Mouse (Mus musculus) heart, embryonic 13.5 days (tissue): Measurements from ENCODE around the gene Gpatch2. TPM values are rescaled to one million over a fixed set of nuclear protein-coding genes. Genes with fewer than 3 reads are reported as not detected.

ENCODE experiments used
- ATAC-seq: fragments of 200-750 bp; cut with Nextera tagmentation; 2 replicates; pipeline ENCODE4 v1.8.0; 2017; ENCODE audit warnings: moderate TSS enrichment; ENCODE audit not compliant: insufficient number of reproducible peaks, low FRiP score, low TSS enrichment; ENCODE audit errors: extremely low read depth
- H3K27ac ChIP-seq: fragments of 300-500 bp; sonication (generic); replicated peaks from 2 replicates; pipeline ENCODE4 v1.5.1; 2015; ENCODE audit warnings: moderate library complexity, mild to moderate bottlenecking, inconsistent platforms
- H3K27me3 ChIP-seq: fragments of 300-500 bp; sonication (generic); replicated peaks from 2 replicates; pipeline ENCODE4 v1.6.1; 2015; ENCODE audit warnings: mild to moderate bottlenecking, inconsistent platforms
- H3K36me3 ChIP-seq: fragments of 300-500 bp; sonication (generic); 2 replicates; pipeline ENCODE4 v1.6.1; 2015; ENCODE audit warnings: mild to moderate bottlenecking, inconsistent platforms
- H3K4me1 ChIP-seq: fragments of 300-500 bp; sonication (generic); 2 replicates; pipeline ENCODE4 v1.6.1; 2015; ENCODE audit warnings: inconsistent platforms
- H3K4me2 ChIP-seq: fragments of 300-500 bp; sonication (generic); 2 replicates; pipeline ENCODE4 v1.6.1; 2015; ENCODE audit warnings: inconsistent platforms, mild to moderate bottlenecking, moderate library complexity
- H3K4me3 ChIP-seq: fragments of 300-500 bp; sonication (generic); 2 replicates; pipeline ENCODE4 v1.5.1; 2015; ENCODE audit warnings: moderate library complexity, mild to moderate bottlenecking, inconsistent platforms
- H3K9ac ChIP-seq: fragments of 300-500 bp; sonication (generic); 2 replicates; pipeline ENCODE4 v1.6.1; 2015; ENCODE audit warnings: inconsistent platforms, mild to moderate bottlenecking, moderate library complexity
- H3K9me3 ChIP-seq: fragments of 300-500 bp; sonication (generic); 2 replicates; pipeline ENCODE4 v1.6.1; 2016; ENCODE audit warnings: inconsistent platforms
- WGBS: fragments of 180-500 bp; shearing (Covaris S2); methylation state at CpG from one replicate; pipeline ENCODE4 v1.1.7; 2015; ENCODE audit warnings: mixed read lengths; 5-methylcytosine and 5-hydroxymethylcytosine counted together
- polyA plus RNA-seq: library from polyadenylated mRNA; unstranded; fragments of >200 nt; fragmentation: Nextera tagmentation; extraction: Ambion mirVana; gene quantifications from 2 replicates; pipeline ENCODE4 v1.2.1, GENCODE M21; 2015

Gene Gpatch2
- polyA plus RNA-seq, 1 experiment from 2014 or later, result 10.3 TPM

GRCm38 (mm10) chr1:187313323-187313722 is 98.0 kb downstream of the Gpatch2 start:
- Histone ChIP-seq H3K27me3 (no peaks in the 10 kb centered on the region), H3K36me3 (no peaks in the 10 kb centered on the region), H3K27ac (no peak overlapping the region), H3K9me3 (no peaks in the 10 kb centered on the region), H3K4me3 (no peak overlapping the region), H3K4me2 (no peak overlapping the region), H3K4me1 (peaks cover 24% of the 10 kb centered on the region), H3K9ac (no peak overlapping the region)
- ATAC-seq, result no peak
- 81% methylated on average over 1 of the region's 1 CpGs for WGBS

GRCm38 (mm10) chr1:187313763-187314162 is 98.5 kb downstream of the Gpatch2 start:
- H3K4me3 ChIP-seq, result no peak overlapping the region
- no peak overlapping the region for H3K4me2 ChIP-seq
- 79% methylated on average over 5 of the region's 5 CpGs for WGBS
- H3K27me3 ChIP-seq, result no peaks in the 10 kb centered on the region
- H3K27ac ChIP-seq, result no peak overlapping the region
- peaks cover 24% of the 10 kb centered on the region for H3K4me1 ChIP-seq
- H3K9me3 ChIP-seq, result no peaks in the 10 kb centered on the region
- no peak overlapping the region for H3K9ac ChIP-seq
- no peaks in the 10 kb centered on the region for H3K36me3 ChIP-seq
- no peak for ATAC-seq

- no peak overlapping the region for H3K4me3 ChIP-seq
- H3K9me3 ChIP-seq, result no peaks in the 10 kb centered on the region
- no peaks in the 10 kb centered on the region for H3K27me3 ChIP-seq
- no peak overlapping the region for H3K27ac ChIP-seq
- H3K4me1 ChIP-seq, result peaks cover 29% of the 10 kb centered on the region
- no peak overlapping the region for H3K9ac ChIP-seq
- H3K36me3 ChIP-seq, result peaks cover 6% of the 10 kb centered on the region; the same call in 1 of the 2 replicates
- H3K4me2 ChIP-seq, result no peak overlapping the region
- ATAC-seq, result no peak
Observed at GRCm38 (mm10) chr1:187314516-187314915, 99.2 kb downstream of the Gpatch2 start.

GRCm38 (mm10) chr1:187315821-187316220 is 100.5 kb downstream of the Gpatch2 start:
- no peaks in the 10 kb centered on the region for H3K9me3 ChIP-seq
- H3K4me3 ChIP-seq, result no peak overlapping the region
- no peak overlapping the region for H3K9ac ChIP-seq
- no peak for ATAC-seq
- no peaks in the 10 kb centered on the region for H3K27me3 ChIP-seq
- WGBS, result 88% methylated on average over 2 of the region's 2 CpGs
- H3K4me2 ChIP-seq, result no peak overlapping the region
- H3K27ac ChIP-seq, result no peak overlapping the region
- peaks cover 8% of the 10 kb centered on the region; the same call in 1 of the 2 replicates for H3K36me3 ChIP-seq
- H3K4me1 ChIP-seq, result peaks cover 29% of the 10 kb centered on the region

- Histone ChIP-seq H3K36me3 (peaks cover 8% of the 10 kb centered on the region; the same call in 1 of the 2 replicates), H3K4me2 (no peak overlapping the region), H3K9ac (no peak overlapping the region), H3K27ac (no peak overlapping the region), H3K9me3 (no peaks in the 10 kb centered on the region), H3K4me3 (no peak overlapping the region), H3K27me3 (no peaks in the 10 kb centered on the region), H3K4me1 (peaks cover 29% of the 10 kb centered on the region)
- ATAC-seq, result no peak
- WGBS, result 82% methylated on average over 8 of the region's 8 CpGs
Observed at GRCm38 (mm10) chr1:187316555-187316954, 101.2 kb downstream of the Gpatch2 start.

- Histone ChIP-seq H3K36me3 (peaks cover 24% of the 10 kb centered on the region), H3K4me1 (peaks cover 31% of the 10 kb centered on the region), H3K27ac (no peak overlapping the region), H3K4me3 (no peak overlapping the region), H3K9me3 (no peaks in the 10 kb centered on the region), H3K4me2 (no peak overlapping the region), H3K9ac (no peak overlapping the region), H3K27me3 (no peaks in the 10 kb centered on the region)
- ATAC-seq, result no peak
- WGBS, result 65% methylated on average over 3 of the region's 3 CpGs
Observed at GRCm38 (mm10) chr1:187321814-187322213, 106.5 kb downstream of the Gpatch2 start.

- Histone ChIP-seq H3K9ac (no peak overlapping the region), H3K27me3 (no peaks in the 10 kb centered on the region), H3K27ac (no peak overlapping the region), H3K4me2 (no peak overlapping the region), H3K9me3 (no peaks in the 10 kb centered on the region), H3K4me1 (peaks cover 30% of the 10 kb centered on the region), H3K4me3 (no peak overlapping the region), H3K36me3 (peaks cover 24% of the 10 kb centered on the region)
- ATAC-seq, result no peak
- WGBS, result 77% methylated on average over 8 of the region's 8 CpGs
Observed at GRCm38 (mm10) chr1:187322505-187323208, 107.3 kb downstream of the Gpatch2 start.

GRCm38 (mm10) chr1:187323209-187323589 is 107.9 kb downstream of the Gpatch2 start:
- peaks cover 24% of the 10 kb centered on the region for H3K36me3 ChIP-seq
- ATAC-seq, result no peak
- H3K4me2 ChIP-seq, result no peak overlapping the region
- WGBS, result 93% methylated on average over 1 of the region's 1 CpGs
- no peak overlapping the region for H3K4me3 ChIP-seq
- H3K27ac ChIP-seq, result no peak overlapping the region
- no peaks in the 10 kb centered on the region for H3K9me3 ChIP-seq
- no peak overlapping the region for H3K9ac ChIP-seq
- H3K4me1 ChIP-seq, result peaks cover 26% of the 10 kb centered on the region
- H3K27me3 ChIP-seq, result no peaks in the 10 kb centered on the region

GRCm38 (mm10) chr1:187342551-187342950 is 127.2 kb downstream of the Gpatch2 start:
- Histone ChIP-seq H3K9me3 (no peaks in the 10 kb centered on the region), H3K27ac (no peak overlapping the region), H3K4me1 (peaks cover 9% of the 10 kb centered on the region; the same call in 1 of the 2 replicates), H3K9ac (no peak overlapping the region), H3K27me3 (no peaks in the 10 kb centered on the region), H3K4me2 (no peak overlapping the region), H3K36me3 (peaks cover 20% of the 10 kb centered on the region), H3K4me3 (no peak overlapping the region)
- no peak for ATAC-seq
- WGBS, result 57% methylated on average over 2 of the region's 2 CpGs

- H3K27ac ChIP-seq, result no peak overlapping the region
- no peaks in the 10 kb centered on the region for H3K9me3 ChIP-seq
- H3K27me3 ChIP-seq, result no peaks in the 10 kb centered on the region
- H3K4me2 ChIP-seq, result no peak overlapping the region
- WGBS, result 77% methylated on average over 5 of the region's 5 CpGs
- H3K4me1 ChIP-seq, result peaks cover 9% of the 10 kb centered on the region; the same call in 1 of the 2 replicates
- no peak overlapping the region for H3K4me3 ChIP-seq
- no peak overlapping the region for H3K9ac ChIP-seq
- ATAC-seq, result no peak
- peaks cover 44% of the 10 kb centered on the region for H3K36me3 ChIP-seq
Observed at GRCm38 (mm10) chr1:187345156-187345555, 129.8 kb downstream of the Gpatch2 start.

GRCm38 (mm10) chr1:187346923-187347322 is 131.6 kb downstream of the Gpatch2 start:
- peaks cover 42% of the 10 kb centered on the region for H3K36me3 ChIP-seq
- H3K4me3 ChIP-seq, result no peak overlapping the region
- no peak for ATAC-seq
- H3K9ac ChIP-seq, result no peak overlapping the region
- no peaks in the 10 kb centered on the region for H3K9me3 ChIP-seq
- H3K4me1 ChIP-seq, result peaks cover 9% of the 10 kb centered on the region; the same call in 1 of the 2 replicates
- H3K27me3 ChIP-seq, result no peaks in the 10 kb centered on the region
- no peak overlapping the region for H3K27ac ChIP-seq
- WGBS, result 81% methylated on average over 11 of the region's 11 CpGs
- H3K4me2 ChIP-seq, result no peak overlapping the region

GRCm38 (mm10) chr1:187347606-187348005 is 132.3 kb downstream of the Gpatch2 start:
- Histone ChIP-seq H3K9me3 (no peaks in the 10 kb centered on the region), H3K27ac (no peak overlapping the region), H3K27me3 (no peaks in the 10 kb centered on the region), H3K9ac (no peak overlapping the region), H3K36me3 (peaks cover 47% of the 10 kb centered on the region), H3K4me2 (no peak overlapping the region), H3K4me1 (peaks cover 9% of the 10 kb centered on the region; the same call in 1 of the 2 replicates), H3K4me3 (no peak overlapping the region)
- 76% methylated on average over 6 of the region's 6 CpGs for WGBS
- ATAC-seq, result no peak
